Mouse (Mus musculus) cerebellum, postnatal 36 days (tissue): ENCODE data around the gene Wnt7a.

ENCODE experiments used
- DNase-seq, 2 experiments: peaks; one replicate each; pipeline ENCODE4 v3.0.0; 2021 to 2022; ENCODE audit warnings: mixed read lengths in 2 of 2

The Wnt7a gene

GRCm38 (mm10) chr6:91331886-91332285 is 79.3 kb downstream of the Wnt7a start:
- no peak for DNase-seq

GRCm38 (mm10) chr6:91325556-91325955 is 85.6 kb downstream of the Wnt7a start:
- DNase-seq, result no peak

GRCm38 (mm10) chr6:91324752-91325151 is 86.4 kb downstream of the Wnt7a start:
- DNase-seq, result no peak

- no peak for DNase-seq
Observed at GRCm38 (mm10) chr6:91322001-91322772, 89.0 kb downstream of the Wnt7a start.
